Mouse (Mus musculus): ENCODE results near the gene Cux2.

GRCm38 (mm10) chr5:122032471-122033166, 17.3 kb downstream of the Cux2 start:
- TF ChIP-seq POLR2A (IDR thresholded peaks at IDR 0.05; ENCODE audit: low read depth, low read length) (no peak), CTCF (IDR thresholded peaks at IDR 0.05; ENCODE audit: extremely low read depth, insufficient read depth, insufficient read length, insufficient replicate concordance) (no peak)

Measured in spleen, adult 2 months (tissue).